Mouse (Mus musculus): ENCODE data around the gene Ano6. TPM values are rescaled to one million over a fixed set of nuclear protein-coding genes. Genes with fewer than 3 reads are reported as not detected.

Ano6 gene
- total and polyA plus RNA-seq, 3 experiments, result 14.9 to 27.0 (median 18.4) TPM

DNA sequence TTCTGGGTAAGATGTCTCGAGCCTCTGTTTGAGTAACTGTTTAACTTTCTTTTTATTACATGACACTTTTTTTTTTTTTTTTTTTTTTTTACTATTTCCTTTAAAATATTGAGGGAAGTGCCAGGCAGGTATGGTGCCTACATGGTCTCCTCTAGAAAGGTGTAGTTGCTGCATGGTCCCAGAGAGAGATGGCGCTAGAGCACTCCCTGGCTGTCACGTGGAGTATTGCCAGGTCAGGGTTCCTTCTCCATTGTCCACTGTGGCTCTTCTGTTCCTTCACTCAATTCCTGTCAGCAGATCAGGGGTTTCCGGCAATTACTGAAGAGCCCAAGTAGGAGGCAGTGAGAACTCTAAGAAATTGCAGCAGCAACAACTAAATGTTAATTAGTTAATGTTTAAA lies 152.8 kb downstream of the Ano6 start:
- Histone ChIP-seq H3K36me3 (replicated peaks in 1 of 2; ENCODE audit: control insufficient read depth in 1 of 2, insufficient read depth in 1 of 2, low read length in 1 of 2) (peaks cover 34 to 81% of the 10 kb centered on the region in 2 experiments), H3K4me1 (ENCODE audit: control insufficient read depth in 1 of 2, insufficient read depth in 2 of 2) (no peaks in the 10 kb centered on the region), H3K9ac (ENCODE audit: insufficient read depth, low read depth) (no peak overlapping the region), H3K27me3 (replicated peaks) (no peaks in the 10 kb centered on the region), H3K4me2 (ENCODE audit: insufficient read depth, low read depth, poor library complexity, severe bottlenecking) (no peak overlapping the region), H3K4me3 (replicated peaks in 1 of 3; ENCODE audit: low read depth in 2 of 3, low read length in 2 of 3, poor library complexity in 1 of 3) (no peak overlapping the region), H3K27ac (ENCODE audit: insufficient read depth, low read depth) (no peak overlapping the region), H3K9me3 (replicated peaks; ENCODE audit: low read length) (peaks cover 13% of the 10 kb centered on the region), H3K79me2 (replicated peaks; ENCODE audit: control insufficient read depth, extremely low read depth, insufficient read depth, poor library complexity, severe bottlenecking) (no peaks in the 10 kb centered on the region)
- DNase-seq (ENCODE audit: extremely low read depth), result peak; percentile 33
- 0 out of 2 replicates have a peak, but pooled peaks have one; percentile 40 for TF ChIP-seq MAX (IDR thresholded peaks at IDR 0.05; ENCODE audit: low read length)
- no peak for TF ChIP-seq POLR2A (IDR thresholded peaks at IDR 0.05; ENCODE audit: low read depth, low read length)
- peak; percentile 79 for TF ChIP-seq RAD21 (IDR thresholded peaks at IDR 0.05; ENCODE audit: low read depth, low read length)
- TF ChIP-seq ZC3H11A (IDR thresholded peaks at IDR 0.05; ENCODE audit: low read depth, low read length), result peak; percentile 59
- peak; percentile 84 for TF ChIP-seq SMC3 (IDR thresholded peaks at IDR 0.05; ENCODE audit: low read depth, low read length)
- peak; percentile 27 to 77; a peak in 3 of 4 replicates for TF ChIP-seq CTCF (conservative IDR thresholded peaks at IDR 0.05 in 1 of 2, IDR thresholded peaks at IDR 0.05 in 1 of 2; ENCODE audit: low read depth in 2 of 2, low read length in 2 of 2)
- dilution Hi-C loops (cut with MboI; ENCODE audit: extremely low pct_ligation_motif_present, extremely low pct_unique_long_range_greater_than_20kb, low sequenced_read_pairs) (no loop called here), in situ Hi-C loops (cut with MboI; ENCODE audit: low pct_ligation_motif_present, low pct_unique_long_range_greater_than_20kb, low sequenced_read_pairs) (loop anchor here (10.0 kb wide), 1 partner anchor 169 kb away; no protein-coding TSS in a partner anchor)

- H3K27ac ChIP-seq (ENCODE audit: insufficient read depth, low read depth), result no peak overlapping the region
- DNase-seq (ENCODE audit: extremely low read depth), result no peak
- in situ Hi-C loops (cut with MboI; ENCODE audit: low pct_ligation_motif_present, low pct_unique_long_range_greater_than_20kb, low sequenced_read_pairs), result loop anchor here (10.0 kb wide), 1 partner anchor 169 kb away; no protein-coding TSS in a partner anchor
- H3K4me2 ChIP-seq (ENCODE audit: insufficient read depth, low read depth, poor library complexity, severe bottlenecking), result no peak overlapping the region
- H3K27me3 ChIP-seq (replicated peaks), result no peaks in the 10 kb centered on the region
- dilution Hi-C loops (cut with MboI; ENCODE audit: extremely low pct_ligation_motif_present, extremely low pct_unique_long_range_greater_than_20kb, low sequenced_read_pairs), result no loop called here
- no peak for TF ChIP-seq MAFK (IDR thresholded peaks at IDR 0.05; ENCODE audit: insufficient replicate concordance, low read length)
- TF ChIP-seq USF2 (conservative IDR thresholded peaks at IDR 0.05; ENCODE audit: low read depth, low read length), result no peak
- no peak for TF ChIP-seq NELFE (IDR thresholded peaks at IDR 0.05; ENCODE audit: low read depth, low read length)
- TF ChIP-seq CHD2 (IDR thresholded peaks at IDR 0.05; ENCODE audit: low read length), result no peak
- TF ChIP-seq ETS1 (conservative IDR thresholded peaks at IDR 0.05; ENCODE audit: low read depth, low read length), result no peak
- TF ChIP-seq E2F4 (IDR thresholded peaks at IDR 0.05; ENCODE audit: insufficient replicate concordance, low read depth, low read length), result no peak
- no peak for TF ChIP-seq ZMIZ1 (IDR thresholded peaks at IDR 0.05; ENCODE audit: low read depth, low read length)
- no peak for TF ChIP-seq UBTF (IDR thresholded peaks at IDR 0.05; ENCODE audit: low read depth, low read length)
- peaks cover 34 to 81% of the 10 kb centered on the region in 2 experiments for H3K36me3 ChIP-seq (replicated peaks in 1 of 2; ENCODE audit: control insufficient read depth in 1 of 2, insufficient read depth in 1 of 2, low read length in 1 of 2)
- H3K9me3 ChIP-seq (replicated peaks; ENCODE audit: low read length), result peaks cover 5% of the 10 kb centered on the region
- H3K4me3 ChIP-seq (replicated peaks in 1 of 3; ENCODE audit: low read depth in 2 of 3, low read length in 2 of 3, poor library complexity in 1 of 3), result no peak overlapping the region
- no peaks in the 10 kb centered on the region for H3K79me2 ChIP-seq (replicated peaks; ENCODE audit: control insufficient read depth, extremely low read depth, insufficient read depth, poor library complexity, severe bottlenecking)
- no peak overlapping the region for H3K9ac ChIP-seq (ENCODE audit: insufficient read depth, low read depth)
- no peaks in the 10 kb centered on the region for H3K4me1 ChIP-seq (ENCODE audit: control insufficient read depth in 1 of 2, insufficient read depth in 2 of 2)
Measured at GRCm38 (mm10) chr15:95944299-95944698, 153.7 kb downstream of the Ano6 start.

Data from CH12.LX (cell line).